Mouse (Mus musculus): ENCODE data around the gene Acmsd.

GRCm38 (mm10) chr1:127729096-127729495, at the start of gene Acmsd:
- no peak for TF ChIP-seq CTCF (IDR thresholded peaks at IDR 0.05; ENCODE audit: insufficient read depth, low read depth, low read length)
- TF ChIP-seq POLR2A (IDR thresholded peaks at IDR 0.05; ENCODE audit: insufficient read depth, low read depth, low read length), result no peak
